Mouse (Mus musculus) embryo, embryonic 10.5 days (tissue): ENCODE results near the gene Timm50.

ENCODE experiments used
- DNase-seq: peaks from one replicate; pipeline ENCODE4 v3.0.0-alpha.2; 2015; ENCODE audit warnings: low spot score

Gene Timm50

DNA sequence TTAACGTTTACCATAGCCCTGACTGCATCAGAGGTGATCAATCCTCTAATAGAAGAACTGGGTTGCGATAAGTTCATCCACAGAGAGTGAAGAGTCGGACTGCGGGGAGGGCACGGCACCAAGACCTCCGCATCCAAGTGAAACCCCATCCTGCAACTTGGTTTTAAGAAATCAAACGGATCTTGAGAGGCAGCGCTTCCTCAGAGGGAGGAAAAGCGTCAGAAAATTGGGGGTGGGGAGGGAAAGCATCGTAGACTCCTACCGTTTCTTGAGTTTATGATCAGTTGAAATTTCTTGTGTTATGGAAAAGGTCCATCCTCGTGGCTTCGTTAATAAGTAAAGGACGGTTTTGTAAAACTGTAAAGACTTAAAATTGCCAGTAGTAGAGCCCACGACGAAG is 43.3 kb downstream of the Timm50 start:
- no peak for DNase-seq

DNA sequence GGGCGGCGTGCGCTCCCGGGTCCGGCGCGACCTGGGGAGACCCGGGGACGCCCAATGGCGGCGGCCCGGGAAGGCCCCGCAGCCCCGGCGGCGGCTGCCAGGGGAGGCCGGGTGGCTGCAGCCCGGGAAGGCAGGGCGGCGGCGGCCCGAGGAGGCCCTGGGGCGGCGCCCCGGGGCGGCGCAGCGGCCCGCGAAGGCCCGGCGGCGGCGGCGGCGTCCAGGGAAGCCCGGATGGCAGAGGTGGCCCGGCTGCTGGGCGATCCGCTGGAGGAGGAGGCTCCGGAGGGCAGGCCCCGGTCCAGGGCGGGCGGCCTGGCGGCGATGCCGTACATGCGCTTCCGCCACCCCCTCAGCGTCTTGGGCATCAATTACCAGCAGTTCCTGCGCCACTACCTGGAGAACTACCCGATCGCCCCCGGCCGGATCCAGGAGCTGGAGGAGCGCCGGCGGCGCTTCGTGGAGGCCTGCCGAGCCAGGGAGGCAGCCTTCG is 43.8 kb downstream of the Timm50 start:
- DNase-seq, result peak; percentile 65

DNA sequence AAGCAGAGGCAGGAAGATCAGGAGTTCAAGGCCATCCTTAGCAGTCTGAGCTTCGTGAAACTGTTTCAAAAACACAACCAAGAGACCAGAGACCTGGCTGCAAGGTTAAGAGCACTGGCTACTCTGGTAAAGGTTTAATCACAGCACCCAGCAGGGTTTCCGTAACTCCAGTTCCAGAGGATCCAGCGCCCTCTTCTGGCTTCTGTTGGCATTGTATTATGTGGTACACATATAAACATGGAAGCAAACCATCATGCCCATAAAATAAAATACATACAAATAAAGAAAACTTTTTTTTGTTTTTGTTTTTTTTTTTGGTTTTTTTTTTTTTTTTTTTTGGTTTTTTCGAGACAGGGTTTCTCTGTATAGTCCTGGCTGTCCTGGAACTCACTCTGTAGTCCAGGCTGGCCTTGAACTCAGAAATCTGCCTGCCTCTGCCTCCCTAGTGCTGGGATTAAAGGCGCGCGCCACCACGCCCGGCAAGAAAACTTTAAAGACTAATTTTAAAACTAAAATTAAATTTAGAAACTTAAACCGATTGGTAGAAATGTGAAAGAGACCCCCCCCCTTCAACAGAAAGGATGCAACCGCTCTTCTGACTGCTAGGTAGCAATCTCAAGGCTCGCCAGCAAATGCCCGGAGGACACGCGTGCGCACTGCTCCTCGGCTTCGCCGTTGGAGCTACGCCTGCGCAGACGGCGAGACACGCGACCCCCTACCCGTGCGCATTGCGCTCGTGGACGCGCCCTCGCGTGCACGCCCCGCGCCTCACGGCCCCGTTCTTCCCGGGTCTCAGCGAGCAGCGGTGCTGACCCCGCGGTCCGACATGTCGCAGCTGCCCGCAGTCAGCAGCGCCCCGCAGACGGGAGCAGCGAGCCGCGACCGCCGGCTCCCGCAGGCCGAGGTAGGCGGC is 44.5 kb downstream of the Timm50 start, which contains the start of gene Eid2:
TSS of gene Eid2 (plus strand) at position 753 of the 913 bp plus-strand sequence.
- DNase-seq, result peak; percentile 92

DNA sequence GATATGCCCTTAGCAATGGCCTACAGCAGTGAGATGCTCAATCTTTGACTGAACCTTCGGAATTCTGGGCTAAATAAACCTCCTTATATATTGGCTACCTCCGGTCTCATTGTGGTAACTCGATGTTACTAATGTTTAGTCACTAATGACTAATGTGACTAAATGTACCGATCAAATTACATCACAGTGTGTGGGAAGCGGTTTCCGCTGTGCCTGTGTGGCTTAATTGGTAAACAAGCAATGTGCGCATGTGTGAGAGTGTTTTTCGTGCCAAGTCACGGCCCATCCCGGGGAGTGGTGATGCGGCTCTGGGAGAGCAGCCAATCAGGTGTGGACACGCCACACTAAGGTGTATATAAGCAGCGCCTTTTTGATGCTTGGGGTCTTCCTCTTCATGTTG is 46.5 kb downstream of the Timm50 start:
- no peak for DNase-seq

DNA sequence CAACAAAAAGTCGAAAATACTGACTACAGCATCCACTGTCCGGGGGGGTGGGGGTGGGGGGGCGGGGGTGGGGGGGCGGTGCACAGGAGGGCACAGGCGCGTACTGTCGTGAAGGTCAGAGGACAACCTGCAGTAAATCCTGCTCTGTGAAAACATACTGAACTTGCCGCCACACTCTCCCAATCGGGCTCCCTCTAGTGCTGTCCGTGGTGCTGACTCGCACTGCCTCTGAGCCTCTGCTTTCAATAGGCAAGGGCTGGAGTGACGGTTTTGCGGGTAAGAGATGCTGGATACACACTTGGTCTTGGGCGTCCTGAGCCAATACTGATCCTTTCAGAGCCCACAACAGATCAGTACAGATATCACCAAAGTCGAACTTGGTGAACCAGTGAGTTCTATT is 48.1 kb downstream of the Timm50 start:
- peak; percentile 89 for DNase-seq

DNA sequence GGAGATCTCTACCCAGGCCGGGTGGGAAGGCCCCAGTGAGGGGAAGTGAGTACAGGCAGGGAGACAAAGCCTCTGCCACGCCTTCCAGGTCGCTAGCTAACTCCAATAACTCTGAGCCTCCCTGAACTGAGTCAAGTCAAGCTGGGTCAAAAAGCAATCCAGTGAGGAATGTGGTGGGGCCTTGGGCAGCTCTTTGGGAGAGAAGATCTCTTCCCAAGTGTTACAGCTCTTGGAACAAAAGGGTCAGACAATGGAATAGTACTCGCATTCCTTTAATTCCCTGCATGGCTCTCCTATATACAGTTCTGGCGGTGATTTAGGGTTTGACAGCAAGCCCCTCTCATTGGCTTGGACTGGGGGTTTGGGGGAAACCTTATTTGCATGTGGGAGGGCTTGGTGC is 49.0 kb downstream of the Timm50 start:
- DNase-seq, result no peak
